Mouse (Mus musculus): Measurements from ENCODE around the gene Gsap.
"Not testable (repeated sequence)": the region's sequence is repeated elsewhere in the genome, so short reads cannot be mapped to it uniquely, and the experiment has no call there.

The Gsap gene

GRCm38 (mm10) chr5:21185764-21186685 is at the start of gene Gsap:
TSS of gene Gsap (plus strand) at chr5:21186255.
- peak; percentile 47 for DNase-seq (ENCODE audit: low read depth)

- no peak for DNase-seq (ENCODE audit: low read depth)
These were observed 49.5 kb upstream of the Gsap start for GRCm38 (mm10) chr5:21136575-21136974.

- DNase-seq (ENCODE audit: low read depth), result no peak
These were observed 46.5 kb upstream of the Gsap start for GRCm38 (mm10) chr5:21139505-21139904.

DNA sequence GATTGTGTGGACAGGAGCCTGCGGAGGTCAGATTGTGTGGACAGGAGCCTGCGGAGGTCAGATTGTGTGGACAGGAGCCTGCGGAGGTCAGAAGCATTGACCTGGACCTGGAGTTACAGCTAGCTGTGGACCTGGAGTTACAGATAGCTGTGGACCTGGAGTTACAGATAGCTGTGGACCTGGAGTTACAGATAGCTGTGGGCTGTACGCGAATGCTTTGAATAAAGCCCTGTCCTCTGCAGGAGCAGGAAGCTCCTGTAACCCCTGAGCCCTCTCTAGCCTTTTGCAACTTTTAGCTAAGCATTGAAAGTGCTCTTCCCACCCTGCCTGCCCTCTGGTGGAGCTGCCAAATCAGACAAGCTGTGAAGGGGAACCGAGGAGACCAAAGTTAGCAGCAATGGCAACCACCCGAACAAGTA is 44.9 kb upstream of the Gsap start:
- DNase-seq (ENCODE audit: low read depth), result not testable (repeated sequence)

DNA sequence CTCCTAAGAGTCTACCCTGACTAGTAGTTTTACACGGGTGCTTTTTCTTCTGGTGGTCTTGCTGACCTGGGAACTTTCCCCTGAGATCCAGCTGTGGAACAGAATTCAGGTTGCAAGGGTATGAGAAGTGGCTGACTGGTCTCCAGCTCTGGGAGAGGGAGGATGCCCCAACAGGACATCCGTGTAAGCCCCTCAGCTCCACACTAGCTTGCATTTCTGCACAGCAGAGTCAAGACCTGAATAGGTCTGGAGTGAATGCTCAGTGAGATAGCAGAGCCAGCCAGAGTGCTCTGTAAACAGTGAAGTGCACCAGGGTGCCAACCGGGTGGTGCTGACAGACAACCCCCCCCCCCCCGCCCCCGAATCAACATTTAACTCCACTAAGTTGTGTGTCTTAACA is 44.4 kb upstream of the Gsap start:
- no peak for DNase-seq (ENCODE audit: low read depth)

DNA sequence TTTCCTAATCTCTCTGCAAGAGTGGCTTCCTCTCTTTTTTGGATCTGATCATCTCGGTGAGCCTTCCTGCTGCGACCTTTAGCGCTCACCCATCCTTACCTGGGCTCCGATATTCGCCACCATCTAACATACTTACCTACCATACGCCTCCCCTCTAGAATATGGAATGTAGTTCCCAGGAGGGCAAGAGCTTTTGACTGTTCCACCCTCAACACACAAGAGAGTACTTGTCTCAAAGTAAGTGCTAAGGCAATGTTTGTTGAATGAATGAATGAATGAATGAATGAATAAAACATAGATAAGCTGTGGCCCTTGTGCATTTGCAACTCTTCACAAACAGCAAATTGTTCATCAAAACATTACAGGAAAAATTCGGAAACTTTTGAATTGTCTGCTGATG is 43.0 kb upstream of the Gsap start:
- DNase-seq (ENCODE audit: low read depth), result no peak

- no peak for DNase-seq (ENCODE audit: low read depth)
These were observed 41.4 kb upstream of the Gsap start for GRCm38 (mm10) chr5:21144506-21145169.

GRCm38 (mm10) chr5:21148358-21148757 is 37.7 kb upstream of the Gsap start:
- DNase-seq (ENCODE audit: low read depth), result no peak

- DNase-seq (ENCODE audit: low read depth), result no peak
These were observed 32.4 kb upstream of the Gsap start for GRCm38 (mm10) chr5:21153672-21154071.

DNA sequence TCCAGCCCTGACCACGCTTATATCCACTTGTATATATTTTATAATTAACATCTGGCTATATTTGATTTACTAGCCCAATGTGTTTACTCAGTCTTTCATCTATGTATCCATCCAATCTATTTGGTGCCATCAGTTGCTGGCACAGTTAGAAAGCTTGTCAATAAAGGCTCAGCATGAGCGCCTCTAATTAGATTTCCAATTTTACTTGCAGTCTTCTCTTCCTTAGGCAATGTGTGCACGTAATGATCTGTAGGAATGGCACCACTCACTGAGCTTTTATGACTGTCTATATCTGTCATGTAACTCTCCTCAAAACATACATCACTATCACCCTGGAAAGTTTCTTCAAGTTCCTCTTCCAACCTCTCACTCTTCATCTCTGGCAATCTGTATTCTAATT is 29.3 kb upstream of the Gsap start:
- DNase-seq (ENCODE audit: low read depth), result no peak

DNA sequence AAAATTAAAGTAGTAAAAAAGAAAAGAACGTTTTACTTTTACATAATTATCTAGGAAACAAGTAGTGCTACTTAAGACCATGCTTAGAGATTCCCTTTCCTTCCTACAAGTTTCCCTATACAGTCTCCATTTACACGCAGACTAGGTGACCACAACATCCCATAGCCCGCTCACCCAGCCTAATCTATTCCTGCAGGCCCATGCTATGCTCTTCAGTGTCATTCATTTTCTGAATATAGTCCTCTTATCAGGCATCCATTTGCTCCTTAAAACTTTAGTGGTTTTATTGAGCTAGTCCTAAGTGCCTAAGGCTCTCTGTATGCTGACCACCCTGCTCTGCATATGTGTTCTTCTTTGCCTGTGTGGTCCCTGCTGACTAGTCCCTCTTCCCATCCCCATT is 26.5 kb upstream of the Gsap start:
- no peak for DNase-seq (ENCODE audit: low read depth)

DNA sequence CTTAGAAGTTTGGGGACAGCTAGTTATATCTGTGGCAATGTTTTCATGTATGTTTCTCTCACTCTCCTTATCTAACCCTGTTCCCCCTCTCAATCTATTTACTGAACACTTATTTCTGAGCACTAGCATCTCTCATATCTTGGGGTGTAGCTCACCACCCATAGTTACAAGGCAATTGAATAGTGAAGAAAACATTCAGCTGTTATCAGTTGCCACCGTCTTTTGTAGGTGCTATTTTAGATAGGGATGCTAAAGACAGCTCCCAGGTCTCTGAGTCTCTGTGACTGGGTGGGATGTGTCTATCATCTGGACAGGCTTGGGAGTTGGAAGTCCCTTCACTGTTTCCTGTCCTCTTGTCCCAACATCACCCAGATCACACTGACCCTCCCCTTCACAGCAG is 25.3 kb upstream of the Gsap start:
- peak; percentile 7 for DNase-seq (ENCODE audit: low read depth)

DNA sequence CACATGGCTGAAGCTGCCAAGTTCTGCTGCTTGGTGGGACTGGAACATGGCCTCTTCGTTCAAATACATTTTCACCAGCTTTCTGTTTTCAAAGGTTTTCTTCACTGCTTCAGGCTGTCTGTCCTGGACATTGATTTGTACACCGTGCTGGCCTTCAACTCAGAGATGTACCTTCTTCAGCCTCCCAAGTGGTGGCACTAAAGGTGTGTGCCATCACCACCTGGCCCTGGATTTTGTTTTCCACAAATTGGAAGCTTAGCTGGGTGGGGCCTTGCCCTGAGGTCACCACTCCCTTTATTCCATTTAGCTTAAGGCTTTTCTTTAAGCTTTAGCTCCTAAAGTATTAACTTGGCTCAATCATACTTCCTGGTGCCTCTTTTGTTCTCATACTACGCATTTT is 22.6 kb upstream of the Gsap start:
- no peak for DNase-seq (ENCODE audit: low read depth)

DNA sequence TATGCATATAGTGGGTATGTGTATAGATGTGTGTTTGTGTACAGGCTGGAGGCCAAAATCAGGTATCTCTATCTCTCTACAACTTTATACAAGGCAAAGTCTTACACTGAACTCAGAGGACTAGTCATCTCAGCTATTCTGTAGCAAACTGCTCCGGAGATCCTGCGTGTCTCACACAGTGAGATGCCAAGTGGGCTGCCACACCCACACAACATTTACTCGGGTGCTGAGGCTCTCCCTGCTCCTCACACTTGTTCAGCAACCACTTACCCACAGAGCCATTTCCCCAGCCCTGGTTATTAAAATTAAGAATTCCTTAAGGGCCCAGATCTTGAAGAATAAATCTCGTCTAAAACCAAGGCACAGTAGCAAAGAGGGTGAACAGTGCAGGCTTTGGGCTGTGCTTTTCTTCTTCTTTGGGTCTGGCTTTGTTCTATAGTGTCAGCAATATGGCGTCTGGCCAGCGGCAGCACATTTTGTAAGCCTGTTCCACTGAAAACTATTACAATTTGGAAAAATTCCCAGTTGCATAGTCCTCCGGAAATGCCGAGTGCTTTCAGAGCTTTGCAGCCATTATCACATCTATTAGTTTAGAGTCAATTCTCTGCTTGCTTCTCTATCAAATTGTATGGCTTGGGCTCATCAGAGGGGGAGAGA is 17.2 kb upstream of the Gsap start:
- no peak for DNase-seq (ENCODE audit: low read depth)

- no peak for DNase-seq (ENCODE audit: low read depth)
These were observed 16.7 kb upstream of the Gsap start for GRCm38 (mm10) chr5:21169346-21169745.

- no peak for DNase-seq (ENCODE audit: low read depth)
These were observed 16.2 kb upstream of the Gsap start for GRCm38 (mm10) chr5:21169877-21170276.

- no peak for DNase-seq (ENCODE audit: low read depth)
These were observed 15.6 kb upstream of the Gsap start for GRCm38 (mm10) chr5:21170440-21170839.

GRCm38 (mm10) chr5:21170898-21171297 is 15.2 kb upstream of the Gsap start:
- no peak for DNase-seq (ENCODE audit: low read depth)

GRCm38 (mm10) chr5:21171336-21171735 is 14.7 kb upstream of the Gsap start:
- DNase-seq (ENCODE audit: low read depth), result no peak

DNA sequence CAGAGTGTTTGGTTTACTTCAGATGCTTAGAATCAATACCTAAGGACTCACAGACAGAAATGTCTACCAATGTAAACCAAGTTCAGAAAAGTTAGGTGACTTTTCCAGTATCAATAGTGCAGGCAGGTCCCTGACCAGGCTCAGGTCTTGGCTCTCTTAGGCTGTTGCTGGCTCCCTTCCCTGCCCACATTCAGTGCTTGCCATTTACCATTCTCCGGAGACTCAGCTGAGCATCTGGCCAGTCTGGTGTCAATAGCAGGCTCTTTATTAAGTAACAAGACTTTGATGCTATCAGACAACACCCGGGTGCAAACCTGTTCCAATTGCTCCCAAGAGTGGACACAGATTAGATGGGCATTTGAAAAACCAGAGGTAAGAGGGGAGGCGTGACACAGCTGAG is 13.7 kb upstream of the Gsap start:
- no peak for DNase-seq (ENCODE audit: low read depth)

DNA sequence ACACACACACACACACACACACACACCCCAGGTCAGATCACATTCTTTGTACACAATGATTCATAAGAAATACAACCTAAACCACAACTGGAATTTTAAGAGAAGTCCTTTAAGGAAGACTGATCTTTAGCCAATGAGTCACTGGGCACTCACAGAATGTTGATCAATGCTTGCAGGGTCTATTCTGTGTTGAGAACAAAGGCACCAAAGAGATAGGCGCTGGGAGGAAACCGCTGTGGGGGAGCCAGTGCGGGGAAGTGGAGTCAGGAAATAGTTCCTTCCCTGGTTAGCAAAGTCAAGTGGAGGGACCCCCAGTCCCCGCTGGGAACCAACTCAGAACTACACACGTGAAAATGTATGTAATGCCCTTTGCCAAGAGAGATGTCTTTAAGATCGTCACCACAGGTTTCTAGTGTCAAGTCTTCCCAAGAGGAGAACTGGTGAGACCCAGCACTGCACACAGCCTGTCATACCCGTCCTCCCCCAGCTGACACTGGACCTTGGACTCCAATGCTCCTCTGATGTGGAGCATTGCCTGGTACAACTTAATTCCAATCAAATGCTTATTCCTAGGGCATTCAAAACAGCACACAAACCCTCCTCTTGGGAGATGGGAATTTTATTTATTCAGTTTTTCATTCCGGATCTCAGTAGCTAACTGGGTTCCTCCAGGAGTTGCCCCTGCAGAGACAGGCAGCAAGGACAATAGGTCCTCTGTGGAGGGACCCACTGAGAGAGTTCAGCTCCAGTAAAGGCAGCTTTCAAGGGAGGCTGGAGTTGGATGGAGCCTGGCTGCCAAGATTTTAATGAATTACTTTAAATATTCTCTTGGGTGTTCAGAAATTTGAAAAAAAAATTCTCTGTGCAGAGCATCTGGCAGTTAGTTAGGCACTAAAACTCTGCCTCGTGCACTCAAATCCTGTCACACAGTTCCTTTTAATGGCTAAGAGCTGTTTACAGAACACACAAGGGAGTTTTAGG is 10.6 kb upstream of the Gsap start:
- DNase-seq (ENCODE audit: low read depth), result no peak

DNA sequence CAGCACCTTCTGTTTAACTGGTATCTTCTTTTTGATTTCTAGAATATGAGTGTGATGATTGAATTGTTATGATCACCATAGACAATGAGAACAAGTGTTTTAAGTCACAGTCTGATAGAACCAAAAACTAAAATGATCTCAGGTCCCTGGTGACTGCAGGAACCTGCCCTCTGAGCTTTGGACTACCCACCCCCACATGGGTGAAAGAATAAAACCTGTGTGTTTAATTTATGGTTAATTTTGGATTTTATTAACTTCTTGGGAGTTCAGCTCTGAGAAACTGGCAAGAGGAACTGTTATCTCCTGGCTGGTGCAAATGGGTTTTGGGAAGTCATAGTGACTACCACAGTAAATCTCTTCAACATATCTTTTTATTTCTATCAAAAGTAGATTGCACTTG is 6.6 kb upstream of the Gsap start:
- no peak for DNase-seq (ENCODE audit: low read depth)

All from c-Kit-positive CD71-positive TER-119-negative erythroid progenitor cells, embryonic 14.5 days (primary cell).